7 mouse cellular contexts compared by ENCODE assay signal in the genomic region with DNA sequence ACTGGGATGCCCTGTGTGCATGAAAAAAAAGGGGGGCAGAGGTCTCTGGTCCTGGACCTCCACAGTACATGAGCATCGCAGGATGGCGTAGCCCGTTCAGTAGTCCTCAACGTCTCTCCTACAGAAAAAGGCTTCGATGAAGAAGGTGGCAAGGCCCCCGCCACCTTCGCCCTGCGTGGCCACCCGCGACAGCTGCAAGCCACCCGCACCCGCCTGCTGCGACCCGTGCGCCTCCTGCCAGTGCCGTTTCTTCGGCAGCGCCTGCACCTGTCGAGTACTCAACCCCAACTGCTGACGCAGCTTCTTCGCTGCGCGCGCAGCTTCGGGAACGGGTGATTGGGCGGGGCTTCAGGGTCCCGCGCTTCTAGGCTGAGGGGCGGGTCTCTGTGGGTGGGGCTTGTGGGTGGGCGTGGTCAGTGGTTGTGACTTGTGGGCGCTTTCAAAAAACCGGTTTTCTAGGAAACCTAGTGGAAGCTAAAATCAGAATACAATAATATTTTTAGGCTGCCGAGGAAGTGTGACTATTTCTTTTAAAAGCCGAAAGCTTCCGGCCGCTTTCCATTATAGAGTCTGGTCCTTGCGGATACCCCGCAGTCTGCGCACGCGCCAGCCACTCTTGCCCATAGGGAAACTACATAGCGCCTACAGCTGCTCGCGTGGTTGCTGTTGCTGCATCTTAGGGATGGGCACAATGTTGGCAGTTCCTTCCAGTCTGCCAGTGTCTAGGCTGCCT. TPM values are rescaled to one million over a fixed set of nuclear protein-coding genes. Genes with fewer than 3 reads are reported as not detected.
A peak's percentile ranks its signal among the peaks of the same experiment; 100 is the strongest.
DNase-seq lines count a peak whose midpoint lies in the region; ATAC-seq lines count a peak whose summit lies in the region.

No protein-coding gene starts in this region.

- DNase-seq in adrenal gland, adult 18-20 months (ENCODE audit: low spot score in 2 of 2) = peak; percentile 94
- DNase-seq in embryo, embryonic 11 days = peak; percentile 98
- peak; percentile 90 for DNase-seq in gastrocnemius, postnatal 36 days
- peak; percentile 92 to 93 for DNase-seq in left cerebral cortex, postnatal 36 days (ENCODE audit: low spot score in 2 of 2)
- DNase-seq in midbrain, embryonic 11.5 days (ENCODE audit: low spot score, missing footprints) = peak; percentile 100
- DNase-seq in skeletal muscle tissue, adult 2 months (ENCODE audit: low read depth, low spot score) = peak; percentile 97

- H3K36me3 ChIP-seq in intestine, embryonic 16.5 days (ENCODE audit: control insufficient read depth, insufficient read depth, low read length) = no peaks in the 10 kb centered on the region
- H3K36me3 ChIP-seq in midbrain, embryonic 11.5 days (ENCODE audit: control insufficient read depth, insufficient read depth, low read length) = no peaks in the 10 kb centered on the region

- H3K4me3 ChIP-seq in intestine, embryonic 16.5 days (ENCODE audit: low read length) = peak overlapping the region; percentile 55
- peak overlapping the region; percentile 45 for H3K4me3 ChIP-seq in midbrain, embryonic 11.5 days (ENCODE audit: low read depth, low read length)

- intact Hi-C loops in gastrocnemius, postnatal 36 days (cut with DNase I) = no loop called here
- intact Hi-C loops in left cerebral cortex, postnatal 36 days (cut with DNase I) = loop anchor here (1.0 kb wide), 1 partner anchor 24 kb away; the partner anchor contains the start of gene Ahcy

- no peaks in the 10 kb centered on the region for H3K27me3 ChIP-seq in intestine, embryonic 16.5 days (replicated peaks; ENCODE audit: control insufficient read depth, insufficient read depth, low read length)
- H3K27me3 ChIP-seq in midbrain, embryonic 11.5 days (ENCODE audit: control insufficient read depth, insufficient read depth, low read length) = no peaks in the 10 kb centered on the region

- peaks cover 21% of the 10 kb centered on the region for H3K4me1 ChIP-seq in intestine, embryonic 16.5 days (ENCODE audit: control insufficient read depth, insufficient read depth, low read length)
- H3K4me1 ChIP-seq in midbrain, embryonic 11.5 days (ENCODE audit: control insufficient read depth, insufficient read depth, low read length) = peaks cover 7% of the 10 kb centered on the region; the same call in 1 of the 2 replicates

- WGBS in intestine, embryonic 16.5 days = under 1% methylated on average over 45 of the region's 45 CpGs
- WGBS in midbrain, embryonic 11.5 days = under 1% methylated on average over 45 of the region's 45 CpGs

- peak; percentile 93 for ATAC-seq in intestine, embryonic 16.5 days
- peak; percentile 96 for ATAC-seq in midbrain, embryonic 11.5 days (ENCODE audit: low FRiP score)

- no peaks in the 10 kb centered on the region for H3K9me3 ChIP-seq in intestine, embryonic 16.5 days (ENCODE audit: control insufficient read depth, low read length)
- H3K9me3 ChIP-seq in midbrain, embryonic 11.5 days (ENCODE audit: control insufficient read depth, low read length) = no peaks in the 10 kb centered on the region

- H3K4me2 ChIP-seq in intestine, embryonic 16.5 days (ENCODE audit: low read depth, low read length) = peak overlapping the region; percentile 94
- peak overlapping the region; percentile 70 for H3K4me2 ChIP-seq in midbrain, embryonic 11.5 days

- H3K27ac ChIP-seq in intestine, embryonic 16.5 days (ENCODE audit: low read length) = peak overlapping the region; percentile 88
- peak overlapping the region; percentile 71 for H3K27ac ChIP-seq in midbrain, embryonic 11.5 days (ENCODE audit: low read depth, low read length)

- peak overlapping the region; percentile 70 for H3K9ac ChIP-seq in intestine, embryonic 16.5 days (ENCODE audit: low read depth, low read length)
- H3K9ac ChIP-seq in midbrain, embryonic 11.5 days (ENCODE audit: low read length) = peak overlapping the region; percentile 84

RNA-seq across cellular contexts. Expression of gene Ahcy, which starts 23.6 kb away (rescaled TPM):
- 10 to 100 TPM; 30.9 to 36.0 TPM for total RNA-seq in adrenal gland, adult 18-20 months (2021)
- 10 to 100 TPM; 14.3 to 15.7 TPM for total RNA-seq in gastrocnemius, postnatal 36 days (2021)
- polyA plus RNA-seq in intestine, embryonic 16.5 days (2015; fragmentation: Nextera tagmentation; extraction: Ambion mirVana) = 111 and 118 TPM in 2 replicates
- 10 to 100 TPM; 12.2 to 14.1 TPM for total RNA-seq in left cerebral cortex, postnatal 36 days (2021)
- polyA plus RNA-seq in midbrain, embryonic 11.5 days (2014; fragmentation: Nextera tagmentation; extraction: Ambion mirVana) = 75.2 and 87.3 TPM in 2 replicates

RNA-seq across cellular contexts. Expression of gene Gm14226, which starts 32.6 kb away (rescaled TPM):
- total RNA-seq in adrenal gland, adult 18-20 months (2021) = 1 to 10 TPM; 2.1 to 6.0 TPM
- total RNA-seq in gastrocnemius, postnatal 36 days (2021) = not detected
- polyA plus RNA-seq in intestine, embryonic 16.5 days (2015; fragmentation: Nextera tagmentation; extraction: Ambion mirVana) = 1.7 and 1.9 TPM in 2 replicates
- under 1 TPM; 0.10 to 0.11 TPM for total RNA-seq in left cerebral cortex, postnatal 36 days (2021)
- 0.07 and 0.11 TPM in 2 replicates for polyA plus RNA-seq in midbrain, embryonic 11.5 days (2014; fragmentation: Nextera tagmentation; extraction: Ambion mirVana)

Comparison
In these comparisons a context has a peak if more than half of its experiments do, and no peak if none do; other contexts are left out.
1. Peak in every context shown above with its lines: DNase-seq, ATAC-seq, H3K4me3 ChIP-seq and H3K27ac ChIP-seq.